Mouse (Mus musculus) spleen, postnatal 14 days (tissue): Measurements from ENCODE around the gene Fbn1.

Source experiments
- DNase-seq, 2 experiments: peaks; one replicate each; pipeline ENCODE4 v3.0.0; 2021 to 2022; ENCODE audit warnings: low spot score in 2 of 2

The Fbn1 gene

DNA sequence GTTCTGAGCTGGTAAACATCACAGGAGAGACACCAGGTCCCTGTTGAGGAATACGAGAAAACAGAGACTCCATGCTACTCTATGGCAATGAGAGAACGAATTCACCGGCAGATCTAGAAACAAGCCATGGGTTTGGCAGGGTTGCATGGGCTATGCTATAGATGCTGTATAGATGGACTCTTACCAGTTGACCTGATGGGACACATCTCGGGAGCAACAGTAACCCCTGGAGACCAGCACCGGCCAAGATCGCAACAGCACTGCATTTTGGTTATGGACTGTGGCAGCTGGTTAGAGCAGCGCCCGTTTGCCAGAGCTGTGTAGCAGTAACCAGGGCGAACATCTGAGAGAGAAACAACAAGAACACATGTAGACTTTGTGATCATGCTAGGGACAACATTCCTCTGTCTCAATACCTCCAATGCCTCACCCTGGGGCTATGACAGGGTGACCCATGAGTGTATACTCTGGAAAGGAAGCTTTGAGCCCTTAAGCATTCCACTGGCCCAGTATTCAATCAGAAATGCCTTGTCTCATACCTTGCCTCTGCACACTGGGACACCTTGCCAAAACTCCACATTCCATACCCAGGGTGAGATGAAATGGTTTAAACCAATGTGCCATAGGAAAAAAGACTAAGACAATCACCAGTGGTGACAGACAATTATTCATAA lies 113.2 kb downstream of the Fbn1 start:
- no peak for DNase-seq

DNA sequence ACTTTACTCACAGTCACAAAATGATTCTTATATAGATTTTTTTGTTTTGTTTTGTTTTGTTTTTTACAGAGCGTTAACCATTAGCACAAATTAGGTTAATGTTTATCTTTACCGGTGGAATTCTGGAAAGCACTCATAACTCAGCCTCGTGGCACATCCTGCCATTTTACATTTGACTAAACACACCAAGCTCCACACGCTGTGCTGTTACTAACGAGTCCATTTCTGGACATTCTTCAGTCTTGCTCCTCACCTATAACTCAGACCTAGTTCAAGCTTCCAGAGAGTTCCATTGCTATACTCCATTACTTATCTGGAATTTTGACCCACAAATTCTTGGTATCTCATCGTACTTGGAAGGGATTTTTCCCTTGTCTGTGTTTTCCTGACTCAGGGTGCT lies 116.2 kb downstream of the Fbn1 start:
- DNase-seq = no peak

DNA sequence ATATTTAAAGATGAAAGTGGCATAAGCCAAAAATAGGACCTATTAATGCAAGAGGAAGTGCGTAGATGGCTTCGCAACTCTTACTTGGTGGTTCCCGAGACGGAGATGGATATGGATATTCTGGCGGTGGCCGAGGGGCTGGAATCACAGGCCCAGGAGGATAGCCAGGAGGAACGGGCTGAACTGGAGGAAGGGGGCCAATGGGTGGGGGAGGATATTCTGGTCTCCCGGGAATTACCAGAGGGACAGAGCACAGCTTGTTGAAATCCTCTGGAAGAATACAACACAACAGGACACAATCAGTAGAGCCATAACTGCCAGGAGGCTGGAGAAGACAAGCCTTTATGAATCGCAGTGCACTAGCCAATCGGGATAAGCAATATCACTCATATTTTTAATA lies 118.0 kb downstream of the Fbn1 start:
- no peak for DNase-seq

DNA sequence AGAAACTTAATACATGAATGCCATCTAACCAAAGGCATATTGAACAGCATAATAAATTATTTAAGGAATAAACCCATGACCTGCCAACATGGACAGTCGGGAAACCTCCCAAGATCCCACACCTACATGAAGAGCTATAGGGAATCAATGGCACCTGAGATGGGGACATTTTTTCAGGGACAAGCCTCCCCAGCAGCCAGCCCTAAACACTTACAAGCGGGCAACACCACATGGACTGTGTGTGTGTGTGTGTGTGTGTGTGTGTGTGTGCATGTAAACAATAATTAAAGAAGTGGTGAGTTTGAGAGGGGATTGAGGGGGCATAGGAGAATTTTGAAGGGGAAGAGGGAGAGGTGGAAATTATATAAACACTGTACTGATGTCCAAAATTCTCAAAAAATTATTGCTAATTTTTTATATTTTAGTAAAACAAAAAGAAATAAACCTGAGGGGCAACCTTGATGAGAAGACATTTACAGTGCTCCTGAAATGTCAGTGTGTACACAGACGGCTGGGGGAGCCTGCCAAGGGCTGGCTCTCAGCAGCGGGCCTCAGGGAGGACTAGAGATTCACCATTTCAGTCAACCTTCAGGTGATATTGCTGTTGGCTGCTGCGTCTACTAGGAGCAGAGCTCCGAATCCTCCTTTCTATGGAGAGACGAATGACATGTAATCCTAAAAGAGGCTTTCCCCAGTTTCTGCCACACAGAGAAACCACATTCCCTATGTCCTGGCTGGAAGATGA lies 121.4 kb downstream of the Fbn1 start:
- no peak for DNase-seq

DNA sequence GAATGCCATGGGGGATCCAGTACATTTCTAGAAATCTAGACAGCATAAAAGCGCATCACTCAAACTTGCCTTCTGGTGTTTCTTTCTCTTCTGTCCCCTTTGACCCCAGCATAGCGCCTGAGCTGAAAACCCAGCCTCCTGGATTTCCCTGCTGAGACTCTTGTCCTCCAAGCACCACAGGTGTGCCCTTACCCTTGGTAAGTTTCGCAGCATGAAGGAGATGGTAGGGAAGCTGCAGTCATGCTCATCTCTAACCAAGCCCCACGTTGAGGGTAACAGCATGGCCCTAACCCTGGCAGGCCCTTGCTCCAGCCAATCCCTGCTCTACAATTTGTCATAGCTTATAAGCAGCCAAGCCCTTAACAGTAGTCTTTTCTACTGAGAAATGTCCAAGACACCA lies 122.9 kb downstream of the Fbn1 start:
- no peak for DNase-seq

DNA sequence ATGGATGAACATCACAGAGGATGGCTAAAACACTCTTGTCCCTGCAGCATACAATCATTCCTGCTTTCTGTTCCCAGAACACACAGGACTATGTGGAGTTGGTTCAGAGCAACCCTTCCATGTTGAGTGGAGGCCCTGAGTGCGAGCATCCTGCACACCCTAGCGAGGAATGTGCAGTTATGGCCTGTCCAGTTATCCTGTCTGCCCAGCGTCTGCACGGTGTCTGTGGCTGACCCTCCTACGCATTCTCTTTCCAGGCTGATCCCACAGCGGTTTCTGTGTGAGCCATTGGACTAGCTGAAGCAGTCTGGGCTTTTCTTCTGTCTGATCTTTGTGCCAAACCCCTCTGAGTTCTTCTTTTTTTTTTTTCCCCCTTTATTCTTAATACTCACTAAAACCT lies 123.4 kb downstream of the Fbn1 start:
- DNase-seq = no peak

DNA sequence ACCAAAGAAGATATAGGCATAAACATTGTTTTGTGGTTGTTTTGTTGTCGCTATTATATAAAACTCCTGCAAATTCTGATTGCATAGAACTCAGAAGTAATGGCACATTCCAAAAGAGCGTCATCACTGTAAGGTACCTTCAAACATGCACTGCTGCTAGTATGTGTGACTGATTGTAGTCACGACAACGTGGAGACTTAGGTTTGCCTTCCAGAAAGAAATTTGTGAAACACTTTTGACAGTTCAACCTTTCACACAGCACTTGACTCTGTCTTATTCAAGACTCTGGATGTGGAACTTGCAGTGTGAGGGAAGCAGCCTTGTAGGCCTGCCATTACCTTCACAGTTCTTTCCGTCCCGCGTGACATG lies 124.5 kb downstream of the Fbn1 start:
- no peak for DNase-seq

DNA sequence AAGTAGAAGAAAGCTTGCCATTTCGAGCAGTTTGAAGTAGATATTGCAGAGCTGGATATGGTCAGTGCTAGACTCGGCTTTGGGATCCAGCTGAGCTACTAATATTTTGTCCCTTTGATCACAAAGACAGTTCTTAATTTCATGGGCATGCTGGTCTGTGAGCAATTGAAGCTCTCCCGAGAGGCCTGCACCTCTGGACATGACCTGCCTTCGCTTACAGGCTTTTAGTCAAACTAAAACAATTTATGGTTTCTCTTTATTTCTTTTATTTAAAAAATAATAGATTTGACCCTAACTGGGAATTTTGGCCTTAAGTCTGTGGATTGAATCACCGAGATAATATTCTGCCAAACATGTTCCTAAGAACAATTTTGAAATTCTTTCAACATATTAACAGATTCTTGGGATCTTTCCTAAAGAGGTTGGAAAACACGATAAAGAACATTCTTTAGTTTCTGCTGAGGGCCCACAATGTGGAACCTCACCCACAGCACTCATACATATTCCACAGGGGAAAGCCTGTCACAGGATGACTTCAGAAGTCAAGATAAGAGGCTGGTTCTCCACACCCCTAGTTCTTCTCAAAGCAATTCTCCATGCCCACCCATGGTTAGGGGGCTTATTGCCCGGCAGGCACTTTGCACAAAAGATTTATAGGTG lies 125.0 kb downstream of the Fbn1 start:
- DNase-seq = no peak

DNA sequence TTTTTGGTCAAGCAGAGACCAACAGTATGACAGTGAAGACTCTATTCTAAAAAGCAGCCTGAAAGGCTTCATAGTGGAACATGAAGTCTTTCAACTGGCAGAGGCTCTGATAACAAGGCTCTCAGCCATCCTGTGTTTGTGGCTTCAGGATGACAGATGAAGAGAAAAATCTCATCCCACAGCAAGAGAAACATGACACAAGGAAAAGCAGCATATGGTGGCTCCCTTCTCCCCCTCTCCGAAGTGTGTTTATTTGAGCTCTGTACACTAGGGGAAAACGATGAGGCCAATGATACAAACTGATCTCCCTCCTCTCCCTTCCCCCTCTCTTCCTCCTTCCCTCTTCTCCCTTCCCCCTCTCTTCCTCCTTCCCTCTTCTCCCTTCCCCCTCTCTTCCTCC lies 127.7 kb downstream of the Fbn1 start:
- DNase-seq = no peak

DNA sequence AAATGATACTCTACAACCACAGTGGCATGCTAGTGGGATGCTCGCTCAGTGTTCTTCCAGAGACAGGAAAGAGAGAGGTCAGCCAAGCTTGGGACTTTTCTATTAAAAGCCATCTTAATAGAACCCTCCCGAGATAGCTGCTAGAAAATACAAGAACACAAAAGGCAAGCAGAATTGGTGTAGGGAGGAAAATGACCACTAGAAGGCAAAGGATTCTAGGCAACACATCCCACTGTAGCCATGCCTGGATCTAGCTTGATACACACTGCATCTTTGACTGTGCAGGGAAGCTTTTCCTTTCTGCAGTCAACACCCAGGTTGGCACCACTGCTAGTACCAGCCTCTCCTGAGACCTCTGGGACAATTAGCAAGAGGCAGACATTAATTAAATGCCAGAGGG lies 128.6 kb downstream of the Fbn1 start:
- DNase-seq = no peak

DNA sequence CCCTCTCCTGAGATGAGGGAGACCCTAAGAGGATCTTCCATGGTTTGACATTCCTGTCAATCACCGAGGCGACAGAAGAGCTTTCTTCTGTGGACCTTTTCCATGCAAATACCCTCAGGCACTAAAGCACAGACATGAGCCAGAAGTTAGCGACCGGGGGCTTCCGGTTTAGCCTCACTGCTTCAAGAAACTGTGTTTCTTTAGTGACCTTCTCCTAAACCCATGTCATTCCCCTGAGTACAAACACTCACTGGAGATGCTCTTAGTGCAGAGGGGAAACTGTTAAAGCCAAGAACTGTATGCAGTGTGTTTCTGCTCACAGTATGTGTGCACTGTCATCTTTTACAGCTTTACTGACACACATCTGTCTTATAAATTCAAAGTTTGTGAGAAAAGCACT lies 131.9 kb downstream of the Fbn1 start:
- DNase-seq = no peak

DNA sequence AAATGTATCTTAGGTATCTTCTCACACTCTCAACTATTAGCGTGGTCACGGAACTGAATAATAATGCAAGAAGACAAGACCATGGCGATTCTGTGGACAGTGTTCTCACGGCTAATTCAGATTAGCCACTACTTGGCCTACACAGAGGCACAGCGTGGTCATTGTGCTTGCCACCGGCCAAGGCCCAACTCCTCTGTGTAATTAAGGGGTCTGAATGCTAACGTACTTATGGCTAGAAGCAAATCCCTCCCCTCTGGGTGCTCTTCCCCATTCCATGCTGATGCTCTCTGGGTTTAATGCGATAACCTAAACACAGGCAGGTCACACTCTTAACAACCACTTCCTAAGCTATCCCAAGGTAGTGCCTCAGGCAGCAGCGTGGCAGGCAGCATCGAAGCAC lies 132.5 kb downstream of the Fbn1 start:
- no peak for DNase-seq

DNA sequence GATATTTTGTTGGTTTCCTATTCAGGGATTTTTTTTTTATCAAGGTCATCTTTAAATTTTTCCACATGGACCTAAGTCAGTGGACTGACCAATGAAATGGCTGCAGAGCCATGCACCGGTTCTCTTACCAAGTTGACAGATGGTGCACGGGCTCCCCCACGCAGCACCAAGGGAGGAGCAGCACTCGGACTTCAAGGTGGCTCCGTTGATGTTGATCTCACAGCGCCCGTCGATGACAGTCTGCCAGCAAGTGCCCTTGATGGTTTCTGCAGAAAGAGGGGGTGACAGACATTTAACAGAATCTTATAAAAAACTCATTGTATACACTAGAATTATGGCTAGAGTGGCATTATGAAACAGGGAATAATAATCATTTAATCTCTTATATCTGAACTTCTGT lies 138.1 kb downstream of the Fbn1 start:
- no peak for DNase-seq

DNA sequence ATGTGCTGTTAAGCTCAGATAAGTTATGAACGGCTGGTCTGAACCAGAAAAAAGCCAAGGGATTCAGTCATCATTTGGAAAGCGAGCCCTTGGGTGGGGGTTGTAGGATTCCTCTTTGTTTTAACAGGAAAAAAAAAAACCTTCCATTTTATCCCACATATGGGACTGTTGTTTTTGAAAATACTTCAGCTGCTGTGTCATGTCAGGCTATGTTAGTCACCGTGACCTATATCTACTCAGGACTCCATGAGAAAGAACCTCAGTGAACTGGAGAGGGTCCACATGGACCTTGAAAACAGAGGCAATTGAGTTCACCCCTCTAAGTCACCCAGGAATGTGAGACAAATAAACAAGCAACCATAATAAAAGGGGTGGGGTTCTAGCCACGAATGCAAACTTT lies 139.2 kb downstream of the Fbn1 start:
- no peak for DNase-seq

DNA sequence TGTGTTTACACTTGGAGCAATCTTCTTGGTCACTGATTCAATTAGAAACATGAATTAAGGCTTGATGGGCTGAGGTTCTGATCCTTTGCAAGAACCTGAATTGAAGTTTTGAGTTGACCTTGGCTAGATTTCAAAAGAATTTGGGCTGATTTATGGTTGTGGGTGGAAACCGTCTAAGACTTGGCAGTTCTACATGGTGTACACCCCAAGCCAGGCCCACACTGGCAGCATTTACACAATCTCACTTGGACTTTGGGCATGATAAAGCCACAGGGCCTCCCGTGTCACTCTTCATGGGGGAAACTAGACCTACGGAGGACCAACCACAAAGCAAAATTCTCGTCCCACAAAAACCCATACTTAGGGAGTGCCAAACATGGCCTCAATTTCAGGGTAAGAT lies 146.1 kb downstream of the Fbn1 start:
- DNase-seq = no peak

DNA sequence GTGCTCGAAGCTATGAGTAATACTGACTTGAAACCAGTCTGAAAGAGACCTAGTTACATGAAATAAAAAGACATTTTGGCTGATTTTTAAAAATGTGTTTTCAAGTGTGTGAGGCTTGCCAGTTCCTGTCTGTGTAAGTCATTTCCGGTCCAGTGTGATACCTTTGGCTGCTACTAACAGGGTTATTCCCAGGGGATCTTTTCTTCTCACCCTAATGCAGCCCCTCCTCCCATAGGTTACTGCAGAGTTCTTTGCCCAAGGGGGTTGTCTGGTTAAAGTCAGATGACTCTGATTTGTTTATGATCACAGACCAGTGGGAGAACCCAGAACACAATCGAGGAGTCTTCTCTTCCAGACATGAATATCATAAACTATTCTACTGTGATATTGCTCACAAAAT lies 151.3 kb downstream of the Fbn1 start:
- no peak for DNase-seq

DNA sequence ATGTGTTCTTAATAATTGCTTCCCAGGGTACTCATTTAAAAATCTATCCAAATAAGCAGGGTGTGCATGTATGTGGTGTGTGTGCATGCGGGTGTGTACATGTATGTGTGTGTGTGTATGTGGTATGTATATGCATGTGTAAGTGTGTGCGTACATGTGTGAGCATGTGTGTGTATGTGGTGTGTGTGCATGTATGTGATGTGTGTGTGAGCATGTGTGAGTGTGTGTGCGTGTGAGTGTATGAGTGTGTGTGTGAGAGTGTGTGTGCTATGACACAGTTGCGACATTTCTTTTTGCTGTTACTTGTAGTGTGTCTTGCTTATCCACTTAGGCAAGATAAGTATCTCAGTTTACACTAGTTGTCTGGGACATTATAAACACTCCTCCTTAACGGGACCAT lies 151.7 kb downstream of the Fbn1 start:
- DNase-seq = no peak

DNA sequence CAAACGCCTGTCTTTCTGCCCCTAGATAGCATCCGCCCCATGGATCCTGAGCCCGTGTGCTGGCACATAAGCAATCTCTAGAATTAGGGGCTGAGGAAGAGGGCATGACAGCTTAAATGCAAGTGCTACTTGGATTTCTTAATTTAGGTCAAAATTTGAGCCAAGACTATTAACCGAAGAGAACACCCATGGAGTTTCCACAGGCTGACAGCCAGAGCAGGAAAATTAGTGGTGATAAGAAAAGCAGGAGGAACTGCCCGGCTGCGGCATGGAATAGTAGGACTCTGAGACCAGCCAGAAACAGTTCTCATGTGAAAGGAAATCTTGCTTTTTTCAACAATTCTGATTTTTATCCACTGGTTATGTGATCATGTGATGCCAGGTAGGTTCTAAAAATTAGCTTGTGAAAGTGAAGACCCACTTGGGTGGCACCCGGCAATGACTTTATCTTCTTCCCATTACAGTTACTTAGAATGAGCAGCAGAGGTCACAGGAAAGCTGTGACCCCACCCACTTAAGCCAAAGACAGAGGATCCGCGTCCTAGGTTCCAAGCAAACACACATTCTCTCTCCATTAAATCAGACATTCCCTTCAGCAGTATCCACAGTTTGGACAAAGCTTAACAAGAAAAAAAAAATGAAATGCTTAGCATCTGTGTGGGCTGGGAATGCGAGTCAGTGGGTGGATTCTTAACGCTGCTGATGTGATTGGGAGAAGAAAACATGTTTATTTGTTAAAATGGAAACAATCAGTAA lies 152.4 kb downstream of the Fbn1 start:
- no peak for DNase-seq

DNA sequence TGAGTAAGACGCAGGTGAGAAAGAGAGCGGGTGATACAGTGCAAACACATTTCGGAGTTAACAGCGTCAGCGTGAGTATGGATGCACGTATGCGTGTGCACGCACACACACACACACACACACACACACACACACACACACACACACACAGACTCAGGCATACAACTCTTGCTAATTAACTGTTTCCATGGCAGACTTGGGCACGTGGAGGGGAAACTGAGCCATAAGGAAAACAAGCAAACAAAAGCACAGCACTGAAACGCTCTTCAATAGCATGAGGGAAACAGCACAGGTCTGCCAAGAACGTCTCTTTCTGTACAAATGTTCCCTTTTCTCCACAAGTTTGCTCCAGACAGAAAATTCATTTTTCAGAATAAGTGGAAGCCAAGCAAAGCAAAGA lies 153.2 kb downstream of the Fbn1 start:
- no peak for DNase-seq

DNA sequence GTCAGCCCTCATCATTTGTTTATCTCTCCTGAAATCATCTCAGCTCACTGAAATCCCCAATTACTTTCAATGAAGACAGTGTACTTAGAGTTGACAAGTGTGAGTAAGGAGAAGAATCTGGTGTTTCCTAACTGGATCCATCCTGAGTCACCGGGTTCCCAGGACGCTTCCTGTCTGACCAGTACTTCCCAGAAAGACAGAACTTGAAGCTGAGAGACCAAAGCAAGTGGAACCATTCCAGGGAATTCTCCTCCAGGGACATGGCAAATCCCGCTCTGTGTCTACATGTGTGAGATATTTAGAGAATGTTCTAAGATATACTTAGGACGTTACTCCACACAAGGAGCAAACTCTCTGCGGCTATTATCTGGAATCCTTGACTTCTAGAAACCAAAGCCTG lies 158.6 kb downstream of the Fbn1 start:
- no peak for DNase-seq

DNA sequence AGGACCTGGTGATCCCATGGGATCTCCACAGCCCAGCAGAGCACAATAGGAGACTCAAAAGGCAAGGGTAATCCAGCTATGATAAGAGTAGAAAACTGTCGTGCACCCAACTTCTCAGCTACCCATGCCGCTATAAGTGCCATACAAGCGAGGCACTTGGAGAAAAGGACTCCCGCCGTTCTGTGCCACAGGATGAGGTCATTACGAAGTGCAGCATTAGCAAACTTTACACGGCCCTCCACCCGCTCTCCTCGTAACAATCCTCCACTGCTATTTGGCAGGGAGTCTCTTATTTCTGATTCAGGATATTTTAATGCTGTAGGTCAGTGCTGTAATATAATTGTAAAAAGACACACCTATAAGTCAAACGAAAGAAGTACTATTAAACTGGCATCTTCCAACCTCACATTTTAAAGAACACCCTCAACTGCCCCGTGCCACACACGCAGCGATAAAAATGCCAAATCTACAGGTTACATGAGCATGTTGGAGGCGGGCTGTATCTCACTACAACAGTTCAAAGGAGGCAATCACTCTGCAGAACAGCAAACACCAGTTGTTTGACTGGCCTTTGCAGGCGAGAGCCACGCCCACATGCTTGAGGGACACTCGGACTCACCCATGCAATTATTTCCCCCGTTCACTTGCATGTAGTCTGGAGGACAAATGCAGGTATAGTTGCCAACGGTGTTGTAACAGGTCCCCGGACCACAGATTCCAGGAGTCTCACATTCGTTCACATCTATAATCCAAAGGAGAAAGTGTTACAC lies 165.4 kb downstream of the Fbn1 start:
- DNase-seq = no peak

DNA sequence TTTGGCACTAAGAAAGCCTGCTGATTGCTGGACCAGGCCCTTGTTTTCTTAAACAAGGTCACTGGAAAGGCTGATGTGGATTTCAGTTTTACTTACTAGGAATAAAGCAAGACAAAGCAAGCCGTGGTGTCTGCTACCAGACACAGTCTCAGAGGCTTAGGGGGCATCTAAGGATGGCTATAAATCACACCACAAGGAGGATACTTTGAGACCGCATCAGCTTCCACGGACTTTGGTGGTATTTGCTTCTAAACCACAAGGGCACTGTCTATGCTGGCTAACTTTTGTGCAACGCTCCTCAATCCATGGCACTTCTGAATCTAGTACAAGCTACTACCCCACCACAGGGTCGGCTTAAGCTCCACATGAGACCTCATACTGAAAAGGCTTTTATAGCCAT lies 167.4 kb downstream of the Fbn1 start:
- no peak for DNase-seq
